Mouse (Mus musculus) skeletal muscle tissue, adult 2 months (tissue): Measurements from ENCODE around the gene Map3k5.

Experiments used
- DNase-seq: peaks from one replicate; pipeline ENCODE4 v3.0.0-alpha.2; 2012; ENCODE audit warnings: low read depth, low spot score

The Map3k5 gene

GRCm38 (mm10) chr10:19935295-19935623, 987 bp downstream of the Map3k5 start:
- DNase-seq = no peak

GRCm38 (mm10) chr10:19935821-19936367, 1.6 kb downstream of the Map3k5 start:
- no peak for DNase-seq

- DNase-seq = no peak
Measured at GRCm38 (mm10) chr10:19936961-19937708, 2.9 kb downstream of the Map3k5 start.

- no peak for DNase-seq
Measured at GRCm38 (mm10) chr10:19938738-19939137, 4.5 kb downstream of the Map3k5 start.

GRCm38 (mm10) chr10:19939282-19939705, 5.0 kb downstream of the Map3k5 start:
- DNase-seq = peak; percentile 24

- DNase-seq = no peak
Measured at GRCm38 (mm10) chr10:19940127-19940526, 5.9 kb downstream of the Map3k5 start.

GRCm38 (mm10) chr10:19940626-19941025, 6.4 kb downstream of the Map3k5 start:
- no peak for DNase-seq

- DNase-seq = peak; percentile 52
Measured at GRCm38 (mm10) chr10:19941063-19941462, 6.8 kb downstream of the Map3k5 start.

- DNase-seq = no peak
Measured at GRCm38 (mm10) chr10:19941914-19942313, 7.6 kb downstream of the Map3k5 start.

- DNase-seq = no peak
Measured at GRCm38 (mm10) chr10:19942621-19943020, 8.3 kb downstream of the Map3k5 start.

- no peak for DNase-seq
Measured at GRCm38 (mm10) chr10:19945651-19946050, 11.4 kb downstream of the Map3k5 start.

- no peak for DNase-seq
Measured at GRCm38 (mm10) chr10:19946644-19947043, 12.4 kb downstream of the Map3k5 start.

GRCm38 (mm10) chr10:19947441-19947840, 13.2 kb downstream of the Map3k5 start:
- no peak for DNase-seq

GRCm38 (mm10) chr10:19947901-19948300, 13.6 kb downstream of the Map3k5 start:
- DNase-seq = no peak

- no peak for DNase-seq
Measured at GRCm38 (mm10) chr10:19948381-19948780, 14.1 kb downstream of the Map3k5 start.

- no peak for DNase-seq
Measured at GRCm38 (mm10) chr10:19949106-19949505, 14.8 kb downstream of the Map3k5 start.

- no peak for DNase-seq
Measured at GRCm38 (mm10) chr10:19953032-19953761, 18.9 kb downstream of the Map3k5 start.

GRCm38 (mm10) chr10:19954572-19954971, 20.3 kb downstream of the Map3k5 start:
- DNase-seq = no peak

GRCm38 (mm10) chr10:19955817-19956216, 21.5 kb downstream of the Map3k5 start:
- no peak for DNase-seq

- DNase-seq = no peak
Measured at GRCm38 (mm10) chr10:19956745-19957144, 22.5 kb downstream of the Map3k5 start.

GRCm38 (mm10) chr10:19960831-19961380, 26.6 kb downstream of the Map3k5 start:
- DNase-seq = no peak

- DNase-seq = no peak
Measured at GRCm38 (mm10) chr10:19962746-19963145, 28.5 kb downstream of the Map3k5 start.
